Mouse (Mus musculus) left cerebral cortex, adult 11 months (tissue): Measurements from ENCODE around the gene Tmcc1.

Source experiments
- DNase-seq: peaks from one replicate; pipeline ENCODE4 v3.0.0; 2022; ENCODE audit warnings: low spot score

The Tmcc1 gene

GRCm38 (mm10) chr6:115993463-115994145 lies 199.7 kb downstream of the Tmcc1 start:
- no peak for DNase-seq

GRCm38 (mm10) chr6:115992981-115993380 lies 200.3 kb downstream of the Tmcc1 start:
- DNase-seq, result no peak

- no peak for DNase-seq
Measured at GRCm38 (mm10) chr6:115991881-115992620, 201.2 kb downstream of the Tmcc1 start.

- no peak for DNase-seq
Measured at GRCm38 (mm10) chr6:115991108-115991880, 202.0 kb downstream of the Tmcc1 start.

- no peak for DNase-seq
Measured at GRCm38 (mm10) chr6:115990479-115990878, 202.8 kb downstream of the Tmcc1 start.

- DNase-seq, result no peak
Measured at GRCm38 (mm10) chr6:115990056-115990455, 203.2 kb downstream of the Tmcc1 start.

- no peak for DNase-seq
Measured at GRCm38 (mm10) chr6:115989607-115990006, 203.7 kb downstream of the Tmcc1 start.

GRCm38 (mm10) chr6:115989032-115989431 lies 204.3 kb downstream of the Tmcc1 start:
- no peak for DNase-seq

- DNase-seq, result no peak
Measured at GRCm38 (mm10) chr6:115987096-115987747, 206.1 kb downstream of the Tmcc1 start.

GRCm38 (mm10) chr6:115986472-115987095 lies 206.7 kb downstream of the Tmcc1 start:
- no peak for DNase-seq

GRCm38 (mm10) chr6:115985622-115986021 lies 207.7 kb downstream of the Tmcc1 start:
- DNase-seq, result no peak

GRCm38 (mm10) chr6:115984580-115984979 lies 208.7 kb downstream of the Tmcc1 start:
- no peak for DNase-seq

- DNase-seq, result no peak
Measured at GRCm38 (mm10) chr6:115983306-115984038, 209.8 kb downstream of the Tmcc1 start.

GRCm38 (mm10) chr6:115982889-115983288 lies 210.4 kb downstream of the Tmcc1 start:
- DNase-seq, result no peak

GRCm38 (mm10) chr6:115978596-115978995 lies 214.7 kb downstream of the Tmcc1 start:
- DNase-seq, result no peak

GRCm38 (mm10) chr6:115977810-115978209 lies 215.5 kb downstream of the Tmcc1 start:
- no peak for DNase-seq

- DNase-seq, result no peak
Measured at GRCm38 (mm10) chr6:115975606-115976005, 217.7 kb downstream of the Tmcc1 start.

GRCm38 (mm10) chr6:115973881-115974662 lies 219.2 kb downstream of the Tmcc1 start:
- DNase-seq, result no peak

- DNase-seq, result no peak
Measured at GRCm38 (mm10) chr6:115973139-115973875, 220.0 kb downstream of the Tmcc1 start.
